Mouse (Mus musculus): ENCODE measurements around the gene Afmid. TPM values are rescaled to one million over a fixed set of nuclear protein-coding genes. Genes with fewer than 3 reads are reported as not detected.

Gene Afmid
- polyA plus RNA-seq, 1 experiment from 2014 or later: 2.3 TPM

DNA sequence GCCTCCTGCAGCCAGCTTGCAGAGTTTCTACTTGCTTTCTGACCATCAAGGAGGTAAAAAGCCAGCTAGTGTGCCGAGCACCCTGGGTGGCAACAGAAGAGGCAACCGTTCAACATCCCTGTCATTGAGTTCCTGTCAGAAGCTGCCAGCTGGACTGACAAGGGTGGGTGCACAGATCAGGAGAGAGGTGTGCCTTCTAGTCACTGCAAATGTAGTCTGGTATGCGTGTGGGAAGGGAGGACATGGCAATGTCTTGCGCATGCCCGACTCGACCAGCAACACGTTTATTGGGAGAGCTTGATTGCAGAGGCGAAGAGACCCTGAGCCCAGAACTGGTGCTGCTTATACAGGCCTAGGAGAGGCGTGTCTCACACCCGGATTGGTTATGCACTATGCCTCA is 31.7 kb downstream of the Afmid start:
- no peak overlapping the region for H3K27ac ChIP-seq (ENCODE audit: low read depth, low read length)
- 92% methylated on average over 10 of the region's 10 CpGs for WGBS

DNA sequence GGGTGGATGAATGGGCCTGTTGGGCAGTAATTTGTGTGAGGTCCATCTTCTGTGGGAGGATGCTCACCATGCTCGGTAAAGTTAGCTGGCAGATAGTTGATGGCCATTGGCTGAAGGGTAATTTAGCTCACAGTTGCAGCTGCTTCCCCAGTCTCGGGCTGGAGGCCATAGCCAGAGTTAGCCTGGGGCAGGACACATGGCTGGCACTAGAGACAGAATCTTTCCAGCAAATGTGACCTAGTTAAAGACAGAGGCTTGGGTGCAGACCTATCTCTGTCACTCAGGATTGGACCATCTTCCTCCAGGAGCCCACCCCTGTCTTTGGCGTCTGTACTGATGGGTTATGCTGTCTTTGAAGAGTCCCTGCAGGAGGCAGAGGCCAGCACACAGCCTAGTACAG is 32.7 kb downstream of the Afmid start:
- H3K9ac ChIP-seq (ENCODE audit: low read length): no peak overlapping the region
- WGBS: 25% methylated on average over 3 of the region's 3 CpGs
- H3K4me3 ChIP-seq (ENCODE audit: low read depth, low read length): no peak overlapping the region
- H3K36me3 ChIP-seq (ENCODE audit: control insufficient read depth, insufficient read depth, low read length): peaks cover 18% of the 10 kb centered on the region
- H3K27ac ChIP-seq (ENCODE audit: low read depth, low read length): no peak overlapping the region
- ATAC-seq (ENCODE audit: insufficient read depth, low FRiP score, low TSS enrichment) (no peak), DNase-seq (ENCODE audit: low spot score) (no peak)
- peaks cover 15% of the 10 kb centered on the region for H3K27me3 ChIP-seq (ENCODE audit: control insufficient read depth, insufficient read depth, low read length)
- H3K4me2 ChIP-seq (ENCODE audit: low read depth): no peak overlapping the region
- H3K4me1 ChIP-seq (ENCODE audit: control insufficient read depth, insufficient read depth, low read length): peaks cover 5% of the 10 kb centered on the region; the same call in 1 of the 2 replicates
- H3K9me3 ChIP-seq (ENCODE audit: control insufficient read depth, low read length): no peaks in the 10 kb centered on the region

More for the DNA sequence above, 31.7 kb downstream of the Afmid start:
- DNase-seq (ENCODE audit: low spot score): no peak
- H3K9ac ChIP-seq (ENCODE audit: low read length): no peak overlapping the region
- ATAC-seq (ENCODE audit: insufficient read depth, low FRiP score, low TSS enrichment): no peak
- no peak overlapping the region for H3K4me3 ChIP-seq (ENCODE audit: low read depth, low read length)
- H3K4me2 ChIP-seq (ENCODE audit: low read depth): no peak overlapping the region
- H3K9me3 ChIP-seq (ENCODE audit: control insufficient read depth, low read length): no peaks in the 10 kb centered on the region
- peaks cover 20% of the 10 kb centered on the region for H3K36me3 ChIP-seq (ENCODE audit: control insufficient read depth, insufficient read depth, low read length)
- H3K27me3 ChIP-seq (ENCODE audit: control insufficient read depth, insufficient read depth, low read length): peaks cover 15% of the 10 kb centered on the region
- peaks cover 5% of the 10 kb centered on the region; the same call in 1 of the 2 replicates for H3K4me1 ChIP-seq (ENCODE audit: control insufficient read depth, insufficient read depth, low read length)

DNA sequence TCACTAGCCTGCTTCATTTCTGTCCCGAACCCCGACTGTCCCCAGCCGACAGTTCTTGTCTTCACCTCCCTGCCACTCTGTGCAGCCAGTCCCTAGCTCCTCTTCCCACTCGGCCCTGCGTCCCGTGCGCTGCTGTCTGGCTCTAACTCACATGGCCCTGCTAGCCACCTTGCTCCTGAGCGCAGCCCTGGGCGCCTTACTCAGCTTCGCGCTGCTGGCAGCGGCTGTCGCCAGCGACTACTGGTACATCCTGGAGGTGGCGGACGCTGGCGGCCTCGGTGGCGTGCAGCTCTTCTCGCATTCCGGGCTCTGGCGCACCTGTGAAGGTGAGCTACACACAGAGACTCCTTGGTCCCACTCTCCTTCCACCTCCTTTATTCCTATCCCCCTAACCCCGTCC is 34.9 kb downstream of the Afmid start, which contains the start of gene Tmem235:
Gene Tmem235, plus strand, starts transcription at position 152 of the 400 bp plus-strand sequence.
- Histone ChIP-seq H3K4me1 (ENCODE audit: control insufficient read depth, insufficient read depth, low read length) (peaks cover 5% of the 10 kb centered on the region; the same call in 1 of the 2 replicates), H3K4me3 (ENCODE audit: low read depth, low read length) (no peak within 1 kb of the TSS)
- no peak for ATAC-seq (ENCODE audit: insufficient read depth, low FRiP score, low TSS enrichment)

DNA sequence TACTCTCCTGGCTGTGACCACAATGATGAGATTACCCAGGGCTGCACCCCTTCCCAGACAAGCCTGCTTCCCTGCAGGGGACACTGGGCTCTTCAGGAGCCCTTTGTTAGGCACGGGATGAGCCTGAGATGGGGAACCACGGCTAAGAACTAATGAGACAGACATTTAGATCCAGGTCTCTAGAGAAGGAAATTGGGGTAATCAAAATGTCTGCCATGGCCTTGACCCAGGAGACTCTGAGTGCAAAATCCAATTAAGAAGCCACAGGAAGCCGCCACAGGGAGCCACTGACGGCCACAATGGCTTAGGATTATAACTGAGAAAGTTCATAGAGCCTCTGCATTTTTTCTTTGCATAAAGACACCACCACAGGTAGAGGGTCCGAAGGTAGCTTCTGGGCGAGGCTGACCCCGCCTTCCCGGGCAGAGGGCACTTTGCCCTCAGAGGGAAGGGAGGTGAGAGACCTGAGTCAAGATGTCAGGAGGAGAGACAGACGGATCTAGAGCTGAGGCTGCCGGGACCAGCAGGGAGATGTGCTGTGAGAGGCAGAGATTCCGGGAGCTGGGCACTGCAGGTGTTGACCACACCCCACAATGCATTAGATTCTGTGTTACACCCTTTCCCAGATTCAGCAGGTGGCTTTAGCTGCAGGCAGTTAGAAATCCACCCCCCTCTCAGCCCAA is 37.6 kb downstream of the Afmid start:
- 29% methylated on average over 11 of the region's 11 CpGs for WGBS
- H3K36me3 ChIP-seq (ENCODE audit: control insufficient read depth, insufficient read depth, low read length): no peaks in the 10 kb centered on the region
- no peak overlapping the region for H3K4me2 ChIP-seq (ENCODE audit: low read depth)
- DNase-seq (ENCODE audit: low spot score): no peak
- ATAC-seq (ENCODE audit: insufficient read depth, low FRiP score, low TSS enrichment): no peak
- H3K9me3 ChIP-seq (ENCODE audit: control insufficient read depth, low read length): no peaks in the 10 kb centered on the region
- peaks cover 10% of the 10 kb centered on the region; the same call in 1 of the 2 replicates for H3K4me1 ChIP-seq (ENCODE audit: control insufficient read depth, insufficient read depth, low read length)
- no peak overlapping the region for H3K4me3 ChIP-seq (ENCODE audit: low read depth, low read length)
- peaks cover 15% of the 10 kb centered on the region for H3K27me3 ChIP-seq (ENCODE audit: control insufficient read depth, insufficient read depth, low read length)
- H3K9ac ChIP-seq (ENCODE audit: low read length): no peak overlapping the region
- no peak overlapping the region for H3K27ac ChIP-seq (ENCODE audit: low read depth, low read length)

More for the DNA sequence above, 34.9 kb downstream of the Afmid start, which contains the start of gene Tmem235:
- no peaks in the 10 kb centered on the region for H3K9me3 ChIP-seq (ENCODE audit: control insufficient read depth, low read length)
- WGBS: 3% methylated on average over 23 of the region's 23 CpGs
- H3K36me3 ChIP-seq (ENCODE audit: control insufficient read depth, insufficient read depth, low read length): peaks cover 13% of the 10 kb centered on the region
- H3K4me2 ChIP-seq (ENCODE audit: low read depth): no peak within 1 kb of the TSS
- DNase-seq (ENCODE audit: low spot score): no peak
- peaks cover 15% of the 10 kb centered on the region for H3K27me3 ChIP-seq (ENCODE audit: control insufficient read depth, insufficient read depth, low read length)
- H3K9ac ChIP-seq (ENCODE audit: low read length): no peak within 1 kb of the TSS
- H3K27ac ChIP-seq (ENCODE audit: low read depth, low read length): no peak within 1 kb of the TSS

DNA sequence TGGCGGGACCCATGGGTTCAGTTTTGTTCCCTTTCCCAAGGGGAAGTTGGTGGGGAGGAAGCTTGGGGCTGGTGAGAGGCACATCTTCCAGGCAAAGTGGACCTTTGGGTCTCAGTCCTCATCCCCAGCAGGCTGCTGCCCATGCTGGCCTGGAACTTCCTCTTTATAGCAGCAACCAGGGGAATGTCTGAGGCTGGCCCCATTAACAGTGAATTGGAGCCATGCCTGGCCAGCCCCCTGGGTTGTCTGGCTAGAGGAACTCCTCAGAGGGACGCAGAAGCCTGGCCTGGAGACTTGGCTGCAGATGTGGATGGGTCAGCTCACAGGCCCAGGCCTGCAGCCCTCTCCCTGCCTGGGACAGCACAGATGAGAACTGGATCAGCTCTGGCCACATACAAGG is 39.1 kb downstream of the Afmid start:
- Histone ChIP-seq H3K9ac (ENCODE audit: low read length) (no peak overlapping the region), H3K36me3 (ENCODE audit: control insufficient read depth, insufficient read depth, low read length) (no peaks in the 10 kb centered on the region), H3K4me2 (ENCODE audit: low read depth) (no peak overlapping the region), H3K9me3 (ENCODE audit: control insufficient read depth, low read length) (no peaks in the 10 kb centered on the region), H3K4me3 (ENCODE audit: low read depth, low read length) (no peak overlapping the region), H3K27me3 (ENCODE audit: control insufficient read depth, insufficient read depth, low read length) (peaks cover 12% of the 10 kb centered on the region), H3K27ac (ENCODE audit: low read depth, low read length) (no peak overlapping the region), H3K4me1 (ENCODE audit: control insufficient read depth, insufficient read depth, low read length) (peaks cover 10% of the 10 kb centered on the region; the same call in 1 of the 2 replicates)
- 68% methylated on average over 2 of the region's 2 CpGs for WGBS
- DNase-seq (ENCODE audit: low spot score): no peak
- no peak for ATAC-seq (ENCODE audit: insufficient read depth, low FRiP score, low TSS enrichment)

DNA sequence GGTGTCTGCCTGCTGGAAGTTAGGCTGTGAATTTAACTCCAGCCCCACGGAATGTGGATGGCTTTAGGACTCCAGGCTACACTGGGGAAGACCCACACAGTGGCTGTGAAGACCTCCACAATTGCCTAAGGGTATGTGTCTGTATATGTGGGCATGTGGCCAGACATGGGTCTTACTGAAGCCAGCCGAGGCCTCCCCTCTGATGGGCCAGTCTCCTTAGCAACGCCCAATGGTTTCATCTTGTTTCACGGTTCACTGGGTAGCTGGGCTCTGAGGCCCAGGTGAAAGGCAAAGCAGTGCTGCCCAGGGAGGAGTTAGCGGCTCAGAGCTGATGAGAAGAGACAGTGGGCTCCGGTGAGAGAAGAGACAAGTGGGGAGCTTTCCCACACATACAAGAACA is 40.3 kb downstream of the Afmid start:
- H3K27ac ChIP-seq (ENCODE audit: low read depth, low read length): no peak overlapping the region
- DNase-seq (ENCODE audit: low spot score) (peak; percentile 40), ATAC-seq (ENCODE audit: insufficient read depth, low FRiP score, low TSS enrichment) (peak; percentile 35; the same call in 1 of the 2 replicates)
- 28% methylated on average over 6 of the region's 6 CpGs for WGBS
- peaks cover 5% of the 10 kb centered on the region; the same call in 1 of the 2 replicates for H3K4me1 ChIP-seq (ENCODE audit: control insufficient read depth, insufficient read depth, low read length)
- H3K4me3 ChIP-seq (ENCODE audit: low read depth, low read length): no peak overlapping the region
- H3K9me3 ChIP-seq (ENCODE audit: control insufficient read depth, low read length): no peaks in the 10 kb centered on the region
- H3K27me3 ChIP-seq (ENCODE audit: control insufficient read depth, insufficient read depth, low read length): peaks cover 4% of the 10 kb centered on the region; the same call in 1 of the 2 replicates
- H3K36me3 ChIP-seq (ENCODE audit: control insufficient read depth, insufficient read depth, low read length): no peaks in the 10 kb centered on the region
- no peak overlapping the region for H3K4me2 ChIP-seq (ENCODE audit: low read depth)
- H3K9ac ChIP-seq (ENCODE audit: low read length): no peak overlapping the region

DNA sequence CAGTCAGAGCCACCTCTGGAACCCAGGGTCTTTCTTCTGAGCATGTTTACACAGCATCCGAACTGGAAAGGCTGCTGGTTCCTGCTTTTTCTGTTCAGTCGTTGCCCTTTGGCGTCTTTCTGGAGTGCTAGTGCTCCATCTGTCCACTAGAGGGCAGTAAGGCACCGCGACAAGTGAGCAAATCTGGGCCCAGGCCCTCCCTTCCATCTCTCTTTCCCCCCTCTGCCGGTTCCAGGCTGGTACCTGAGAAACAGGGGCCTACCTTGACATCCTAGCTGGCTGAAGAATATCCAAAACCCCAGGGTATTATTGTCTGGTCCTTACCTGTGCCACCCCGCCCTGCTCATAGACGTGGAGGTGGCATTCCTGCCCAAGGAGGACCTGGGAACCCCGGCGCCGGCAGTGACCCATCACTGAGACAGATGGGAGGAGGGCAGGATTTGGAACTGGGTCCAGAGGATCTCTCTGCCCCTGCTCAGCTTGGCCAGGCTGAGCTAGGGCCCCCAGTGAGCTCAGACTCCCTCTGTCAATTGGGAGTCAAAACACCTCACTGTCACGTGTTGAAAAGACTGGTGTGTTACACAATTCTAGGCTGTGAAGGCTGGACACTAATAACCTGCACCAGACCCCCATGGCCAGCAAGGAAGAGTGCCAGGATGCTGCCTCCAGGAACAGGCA is 45.1 kb downstream of the Afmid start:
- H3K9me3 ChIP-seq (ENCODE audit: control insufficient read depth, low read length): no peaks in the 10 kb centered on the region
- DNase-seq (ENCODE audit: low spot score): peak; percentile 74
- H3K27me3 ChIP-seq (ENCODE audit: control insufficient read depth, insufficient read depth, low read length): no peaks in the 10 kb centered on the region
- H3K4me2 ChIP-seq (ENCODE audit: low read depth): no peak overlapping the region
- no peak overlapping the region for H3K27ac ChIP-seq (ENCODE audit: low read depth, low read length)
- no peak overlapping the region for H3K9ac ChIP-seq (ENCODE audit: low read length)
- no peak overlapping the region for H3K4me3 ChIP-seq (ENCODE audit: low read depth, low read length)
- peaks cover 12% of the 10 kb centered on the region for H3K4me1 ChIP-seq (ENCODE audit: control insufficient read depth, insufficient read depth, low read length)
- H3K36me3 ChIP-seq (ENCODE audit: control insufficient read depth, insufficient read depth, low read length): no peaks in the 10 kb centered on the region
- 37% methylated on average over 12 of the region's 12 CpGs for WGBS
- ATAC-seq (ENCODE audit: insufficient read depth, low FRiP score, low TSS enrichment): no peak

DNA sequence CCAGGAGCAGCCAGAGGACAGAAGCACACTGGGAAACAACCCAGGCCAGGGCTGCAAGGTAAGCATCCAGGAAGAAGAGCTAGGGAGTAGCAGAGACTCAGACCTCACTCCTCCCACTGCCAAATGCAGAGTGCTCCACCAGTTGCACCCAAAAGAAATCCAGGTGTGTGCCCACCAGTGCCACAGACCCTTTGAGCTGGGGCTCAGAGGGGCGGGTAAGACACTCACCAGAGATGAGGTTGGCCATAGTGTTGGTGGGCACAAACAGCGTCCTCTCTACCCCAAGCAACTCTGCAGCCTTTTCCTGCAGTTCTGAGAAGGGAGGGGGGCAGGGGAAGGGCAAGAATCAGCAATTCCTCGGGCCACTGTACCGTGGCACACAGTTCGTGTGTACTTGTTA is 45.7 kb downstream of the Afmid start:
- no peak overlapping the region for H3K9ac ChIP-seq (ENCODE audit: low read length)

More for the DNA sequence above, 45.7 kb downstream of the Afmid start:
- Histone ChIP-seq H3K4me3 (ENCODE audit: low read depth, low read length) (no peak overlapping the region), H3K4me1 (ENCODE audit: control insufficient read depth, insufficient read depth, low read length) (peaks cover 8% of the 10 kb centered on the region), H3K27ac (ENCODE audit: low read depth, low read length) (no peak overlapping the region), H3K4me2 (ENCODE audit: low read depth) (no peak overlapping the region), H3K9me3 (ENCODE audit: control insufficient read depth, low read length) (no peaks in the 10 kb centered on the region), H3K36me3 (ENCODE audit: control insufficient read depth, insufficient read depth, low read length) (no peaks in the 10 kb centered on the region), H3K27me3 (ENCODE audit: control insufficient read depth, insufficient read depth, low read length) (no peaks in the 10 kb centered on the region)
- 69% methylated on average over 5 of the region's 5 CpGs for WGBS
- DNase-seq (ENCODE audit: low spot score): no peak
- ATAC-seq (ENCODE audit: insufficient read depth, low FRiP score, low TSS enrichment): no peak

All from neural tube, embryonic 11.5 days (tissue).